Mouse (Mus musculus) bone marrow macrophage, adult 2 months (primary cell): ENCODE results near the gene Nup188.

Experiments used
- CTCF ChIP-seq: IDR thresholded peaks from 2 replicates; pipeline ENCODE4 v1.5.1; 2012; ENCODE audit warnings: low read depth, mild to moderate bottlenecking, low read length, moderate library complexity
- POLR2A ChIP-seq: IDR thresholded peaks from 2 replicates; pipeline ENCODE4 v1.6.1; 2012; ENCODE audit warnings: mild to moderate bottlenecking, low read depth, low read length, borderline replicate concordance

- TF ChIP-seq POLR2A (no peak), CTCF (no peak)
Measured at GRCm38 (mm10) chr2:30259131-30260064, 26.8 kb upstream of the Nup188 start.
